Mouse (Mus musculus) lung, postnatal 0 days (tissue): Measurements from ENCODE around the gene Ache.

Experiments
- CTCF ChIP-seq: IDR thresholded peaks from 2 replicates; pipeline ENCODE4 v1.5.1; 2016; ENCODE audit warnings: antibody characterized with exemption, mild to moderate bottlenecking
- EP300 ChIP-seq: IDR thresholded peaks from 2 replicates; pipeline ENCODE4 v1.6.1; 2016; ENCODE audit warnings: antibody characterized with exemption, mild to moderate bottlenecking, control low read depth

DNA sequence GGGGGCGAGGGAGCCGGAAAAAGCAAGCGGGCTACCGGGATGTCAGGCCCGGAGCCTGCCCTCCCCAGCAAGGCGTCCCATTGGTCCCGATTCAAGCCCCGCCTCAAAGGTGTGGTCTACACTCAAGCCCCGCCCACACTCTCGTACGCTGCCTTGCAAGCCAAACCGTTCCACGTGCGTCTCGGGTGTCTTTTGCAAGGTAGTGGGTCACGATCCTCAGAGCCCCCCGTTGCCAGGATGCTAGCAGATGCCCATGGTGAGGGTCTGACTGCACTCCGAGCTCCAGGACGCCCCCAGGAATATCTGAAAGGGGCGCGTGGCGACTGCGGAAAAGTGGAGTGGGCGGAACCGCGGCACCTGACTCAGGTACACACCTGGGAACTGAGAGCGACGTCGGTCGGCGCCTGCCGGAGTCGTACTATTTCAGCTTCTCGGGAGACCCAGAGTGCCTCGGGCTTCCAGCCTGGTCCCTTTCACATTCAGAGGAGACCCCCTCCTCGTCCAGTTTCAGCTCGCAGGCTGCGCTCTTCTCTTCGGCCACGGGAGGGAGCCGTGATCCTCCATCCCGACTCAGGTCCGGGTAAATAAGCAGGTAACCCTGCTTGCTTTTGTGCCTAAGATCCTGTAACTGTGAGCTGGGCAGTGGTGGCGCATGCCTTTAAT lies 46.3 kb downstream of the Ache start, which contains the start of gene Slc12a9:
- no peak for TF ChIP-seq EP300
- TF ChIP-seq CTCF: peak; percentile 87
